Mouse (Mus musculus) erythroblast, adult 5-6 weeks (primary cell): ENCODE data around the gene Mob1b. TPM values are rescaled to one million over a fixed set of nuclear protein-coding genes. Genes with fewer than 3 reads are reported as not detected.

Experiments
- ATAC-seq: replicated peaks from 2 replicates; pipeline ENCODE4 v1.8.0; 2016; ENCODE audit warnings: moderate number of reproducible peaks, mild to moderate bottlenecking, moderate TSS enrichment, inconsistent platforms; ENCODE audit not compliant: poor library complexity, low FRiP score, severe bottlenecking
- total RNA-seq, 2 experiments: library from RNA; stranded (forward) in 1 of 2; stranded (reverse) in 1 of 2; fragments of 150-400 nt in 1 of 2; fragments of 200-764, 138-1000 nt in 1 of 2; gene quantifications; 2 replicates each; pipeline versions ENCODE4 v1.2.3 to v1.2.4; 2015 to 2017; ENCODE audit warnings: low replicate concordance in 2 of 2

Mob1b gene
- total RNA-seq, 2 experiments from 2014 or later: 15.7 to 33.6 TPM

DNA sequence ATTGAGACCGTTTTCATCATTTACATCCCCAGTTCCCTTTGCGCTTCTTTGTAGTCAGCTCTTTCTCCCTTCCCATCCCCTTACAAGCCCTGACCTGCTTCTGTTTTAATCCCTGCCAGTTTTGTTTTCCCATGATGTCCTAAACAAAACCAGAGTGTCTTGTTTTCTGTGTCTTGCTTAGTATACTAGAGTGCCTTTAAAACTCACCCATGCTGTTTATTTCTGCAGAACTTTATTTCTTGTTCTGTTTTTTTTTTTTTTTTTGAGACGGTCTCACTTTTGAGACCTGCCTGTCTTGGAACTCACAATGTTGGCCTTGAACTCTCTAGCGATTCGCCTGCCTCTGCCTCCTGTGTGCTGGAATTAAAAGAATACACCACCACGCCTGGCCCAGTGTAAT lies 44.9 kb downstream of the Mob1b start:
- ATAC-seq: no peak

- no peak for ATAC-seq
Measured at GRCm38 (mm10) chr5:88766121-88766520, 45.5 kb downstream of the Mob1b start.

- ATAC-seq: 0 out of 2 replicates have a peak, but pooled peaks have one; percentile 21
Measured at GRCm38 (mm10) chr5:88766863-88767262, 46.2 kb downstream of the Mob1b start.

GRCm38 (mm10) chr5:88768201-88768600 lies 47.5 kb downstream of the Mob1b start:
- peak; percentile 47 for ATAC-seq

- ATAC-seq: no peak
Measured at GRCm38 (mm10) chr5:88782072-88782765, 61.6 kb downstream of the Mob1b start.

DNA sequence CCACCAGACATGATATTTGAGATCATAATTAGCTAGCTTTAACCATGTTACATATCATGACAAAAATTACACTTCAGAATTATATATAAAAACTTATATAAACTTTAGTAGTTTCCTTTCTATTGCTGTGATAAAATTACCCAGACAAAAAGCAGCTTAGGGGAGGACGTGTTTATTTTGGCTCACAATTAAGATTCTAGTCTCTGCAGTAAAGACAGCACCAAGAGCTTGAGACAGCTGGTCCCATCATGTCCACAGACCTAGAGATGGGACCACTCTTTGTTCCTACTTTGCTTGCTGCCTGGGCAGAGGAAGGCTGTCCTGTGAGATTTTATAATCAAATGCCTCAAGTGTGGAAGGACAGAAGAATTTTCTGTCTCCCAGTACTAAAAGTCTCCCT lies 64.4 kb downstream of the Mob1b start:
- no peak for ATAC-seq

- no peak for ATAC-seq
Measured at GRCm38 (mm10) chr5:88790675-88791074, 70.0 kb downstream of the Mob1b start.

DNA sequence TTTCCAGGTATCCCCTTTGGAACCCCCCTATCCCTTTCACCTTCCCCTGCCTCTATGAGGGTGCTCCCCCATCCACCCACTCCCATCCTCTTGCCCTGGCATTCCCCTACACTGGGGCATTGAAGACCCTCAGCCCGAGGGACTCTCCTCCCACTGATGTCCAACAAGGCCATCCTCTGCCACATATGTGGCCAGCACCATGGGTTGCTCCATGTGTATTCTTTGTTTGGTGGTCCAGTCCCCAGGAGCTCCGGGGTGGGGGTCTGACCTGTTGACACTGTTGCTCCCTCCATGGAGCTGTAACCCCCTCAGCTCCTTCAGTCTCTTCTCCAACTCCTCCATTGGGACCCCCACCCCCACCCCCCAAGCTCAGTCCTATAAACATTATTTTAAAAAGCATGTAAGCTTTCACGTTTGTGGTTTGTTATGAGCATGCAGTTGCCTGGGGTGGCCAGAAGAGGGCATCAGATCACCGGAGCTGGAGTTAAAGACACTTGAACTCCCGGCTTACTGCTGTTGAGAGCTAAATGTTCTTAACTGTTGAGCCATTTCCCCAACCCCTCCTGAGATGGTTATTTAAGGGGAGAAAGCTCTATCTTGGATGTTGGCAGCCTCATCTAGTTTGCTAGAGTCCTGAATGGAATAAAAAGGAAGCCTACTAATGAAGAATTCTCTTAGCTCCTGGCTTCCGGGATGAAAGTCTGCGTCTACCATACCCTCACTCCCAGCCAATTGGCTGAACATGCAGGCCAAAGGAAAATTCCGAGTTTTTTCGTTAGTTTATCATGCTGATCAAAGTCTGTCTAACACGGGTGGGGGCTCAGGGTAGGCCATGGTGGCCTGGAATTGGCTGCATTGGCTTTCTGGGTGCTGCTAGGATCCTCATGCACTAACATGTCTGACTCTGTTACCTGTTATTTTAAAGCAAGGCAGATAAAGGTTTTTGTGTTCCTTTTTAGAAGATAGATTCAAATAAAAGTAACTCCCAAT lies 70.9 kb downstream of the Mob1b start:
- peak; percentile 90 for ATAC-seq

DNA sequence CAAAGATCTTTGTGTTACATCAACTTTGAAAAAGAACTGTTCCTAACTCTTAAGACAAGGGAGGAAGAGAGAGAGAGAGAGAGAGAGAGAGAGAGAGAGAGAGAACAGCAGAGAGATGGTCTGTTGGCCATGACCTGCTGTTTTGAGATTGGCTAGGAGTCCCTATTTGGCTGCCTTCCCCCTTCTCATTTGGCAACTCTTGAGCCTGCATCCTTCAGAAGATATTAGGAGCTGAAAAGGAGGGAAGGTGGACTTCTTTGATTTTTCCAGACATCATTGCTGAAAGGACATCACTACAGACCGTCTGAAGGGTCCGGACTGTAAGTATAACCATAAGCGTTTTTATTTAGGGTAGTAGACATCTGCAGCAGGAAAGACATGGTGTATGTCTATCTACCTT lies 73.0 kb downstream of the Mob1b start:
- ATAC-seq: no peak

DNA sequence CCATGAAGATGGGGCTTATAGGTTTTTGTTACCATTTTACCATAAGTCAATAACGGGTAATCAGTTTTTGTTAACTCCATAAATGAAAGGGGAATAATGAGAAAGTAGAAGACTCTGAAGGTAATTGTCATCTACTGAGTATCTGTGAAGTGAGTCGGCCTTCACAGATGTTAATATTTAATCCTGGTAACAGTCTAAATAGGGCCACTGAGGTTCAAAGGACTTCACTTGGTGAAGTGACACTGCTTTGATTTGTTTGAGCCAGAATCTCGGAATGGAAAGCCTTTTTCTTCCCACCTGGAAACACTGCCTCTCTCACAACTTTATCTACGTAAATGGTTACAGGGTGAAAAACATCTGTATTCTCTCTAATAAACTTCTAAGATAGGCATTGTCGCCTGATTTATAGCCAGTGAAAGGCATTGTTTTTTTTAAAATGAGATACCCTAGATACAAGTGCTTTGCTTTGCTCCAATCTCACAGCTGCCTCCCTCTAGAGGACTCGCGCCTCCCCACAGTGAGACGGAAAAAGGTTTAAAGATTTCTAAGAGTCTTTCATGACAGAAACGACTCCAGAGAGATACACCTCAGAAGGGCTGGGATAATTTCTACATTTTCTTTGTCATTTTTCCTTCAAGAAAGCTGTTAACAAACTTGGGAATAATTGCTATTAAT lies 75.4 kb downstream of the Mob1b start:
- no peak for ATAC-seq

- no peak for ATAC-seq
Measured at GRCm38 (mm10) chr5:88796588-88796987, 75.9 kb downstream of the Mob1b start.

DNA sequence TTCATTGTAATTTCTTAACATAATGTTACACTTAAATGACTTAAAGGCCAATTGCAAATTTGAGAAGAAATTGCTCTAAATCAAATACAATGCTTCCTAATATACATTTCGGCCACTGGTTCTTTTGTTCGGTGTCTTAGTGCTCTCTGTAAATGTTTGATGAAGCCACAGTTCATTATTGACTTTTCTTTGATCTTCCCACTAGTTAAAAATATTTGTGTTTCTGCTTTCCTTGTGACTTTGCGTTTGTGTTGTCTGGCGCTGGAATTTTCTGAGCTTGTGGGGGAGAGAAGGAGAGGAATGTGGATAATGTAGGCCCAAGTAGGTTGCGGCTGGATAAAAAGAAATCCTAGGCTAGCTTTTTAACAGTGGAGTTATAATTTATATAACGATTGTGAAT lies 76.5 kb downstream of the Mob1b start:
- no peak for ATAC-seq

DNA sequence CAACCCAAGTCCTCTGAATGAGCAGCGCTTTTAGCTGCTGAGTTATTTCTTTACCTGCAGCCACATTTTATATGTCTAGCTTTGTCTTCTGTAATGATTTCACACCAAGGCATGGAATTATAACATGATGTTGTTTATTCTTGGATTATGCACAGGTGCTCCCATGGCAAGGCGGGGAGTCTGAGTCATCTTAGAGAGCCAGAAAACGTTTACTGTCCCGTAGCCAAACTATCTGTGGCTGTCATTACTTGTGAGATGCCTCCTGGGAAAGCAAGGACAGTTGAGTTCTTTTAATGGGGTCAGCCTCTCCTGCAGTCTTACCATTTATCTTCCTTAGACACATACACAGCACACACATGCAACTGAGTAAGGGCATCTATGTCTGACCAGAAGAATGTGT lies 85.0 kb downstream of the Mob1b start:
- ATAC-seq: no peak

DNA sequence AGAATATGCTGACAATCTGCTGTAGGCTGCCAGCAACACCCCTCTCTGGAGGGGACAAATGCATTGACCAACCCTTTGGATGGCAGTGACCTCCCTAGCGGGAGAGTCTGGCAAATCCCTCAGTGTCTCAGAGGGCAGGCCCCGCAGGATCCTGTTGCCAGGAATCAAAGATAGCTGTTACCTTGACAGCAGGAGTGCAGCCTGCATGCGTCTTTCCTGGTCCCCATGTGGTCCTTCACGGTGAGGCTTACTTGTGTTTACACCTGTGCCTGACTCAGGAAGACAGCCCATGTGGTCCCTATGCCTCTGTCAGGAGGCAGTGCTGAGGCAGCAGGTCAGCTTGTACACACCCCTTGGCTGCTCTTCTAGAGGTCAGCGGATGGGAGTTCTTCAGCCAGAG lies 85.6 kb downstream of the Mob1b start:
- ATAC-seq: no peak

DNA sequence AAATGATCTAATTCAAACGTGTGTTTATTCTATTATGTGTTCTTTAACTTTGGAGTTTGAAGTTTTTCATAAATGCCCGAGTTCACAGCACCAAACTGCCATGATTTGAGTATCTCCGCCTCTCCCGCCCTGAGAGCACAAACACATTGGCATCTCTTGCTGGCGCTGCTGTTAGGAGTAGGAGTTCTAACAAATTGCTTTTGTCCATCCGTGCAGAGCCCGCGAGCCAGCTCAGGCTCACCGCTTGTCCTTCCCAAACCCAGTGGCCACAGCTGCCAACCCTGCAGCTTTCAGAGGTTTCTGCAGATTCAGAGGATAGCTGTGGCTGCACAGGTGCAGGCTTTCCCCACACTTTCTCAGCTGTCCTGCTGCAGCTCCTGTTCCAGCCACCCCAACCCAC lies 86.7 kb downstream of the Mob1b start:
- no peak for ATAC-seq

- no peak for ATAC-seq
Measured at GRCm38 (mm10) chr5:88813188-88813587, 92.5 kb downstream of the Mob1b start.

Other genes starting within 250 kb of the Mob1b start
- not detected in 2 replicates for gene Enam, start 232.9 kb upstream of the Mob1b start, total RNA-seq (2015; ENCODE audit: low replicate concordance)
- not detected in 2 replicates for gene Enam, start 232.9 kb upstream of the Mob1b start, total RNA-seq (2017; ENCODE audit: low replicate concordance)
- 73.6 and 78.4 TPM in 2 replicates for gene Jchain, start 193.0 kb upstream of the Mob1b start, total RNA-seq (2015; ENCODE audit: low replicate concordance)
- gene Jchain, start 193.0 kb upstream of the Mob1b start, total RNA-seq (2017; ENCODE audit: low replicate concordance): 36.3 and 37.8 TPM in 2 replicates
- 10.6 and 20.5 TPM in 2 replicates for gene Utp3, start 166.4 kb upstream of the Mob1b start, total RNA-seq (2015; ENCODE audit: low replicate concordance)
- gene Utp3, start 166.4 kb upstream of the Mob1b start, total RNA-seq (2017; ENCODE audit: low replicate concordance): 10.9 and 11.8 TPM in 2 replicates
- 2.9 and 3.6 TPM in 2 replicates for gene Rufy3, start 155.8 kb upstream of the Mob1b start, total RNA-seq (2015; ENCODE audit: low replicate concordance)
- gene Rufy3, start 155.8 kb upstream of the Mob1b start, total RNA-seq (2017; ENCODE audit: low replicate concordance): 3.7 and 6.7 TPM in 2 replicates
- 15.9 and 26.3 TPM in 2 replicates for gene Grsf1, start 44.7 kb upstream of the Mob1b start, total RNA-seq (2015; ENCODE audit: low replicate concordance)
- gene Grsf1, start 44.7 kb upstream of the Mob1b start, total RNA-seq (2017; ENCODE audit: low replicate concordance): 17.6 and 31.3 TPM in 2 replicates
- 66.0 and 106 TPM in 2 replicates for gene Dck, start 44.1 kb downstream of the Mob1b start, total RNA-seq (2015; ENCODE audit: low replicate concordance)
- 75.0 and 113 TPM in 2 replicates for gene Dck, start 44.1 kb downstream of the Mob1b start, total RNA-seq (2017; ENCODE audit: low replicate concordance)
- gene Slc4a4, start 166.0 kb downstream of the Mob1b start, total RNA-seq (2015; ENCODE audit: low replicate concordance): not detected in 2 replicates
- not detected in 2 replicates for gene Slc4a4, start 166.0 kb downstream of the Mob1b start, total RNA-seq (2017; ENCODE audit: low replicate concordance)